Mouse (Mus musculus) lung, embryonic 14.5 days (tissue): ENCODE measurements at regions not wholly inside any gene's neighbourhood (a gene's known extent, or its start where the extent isn't known, plus 50 kb on each side); places are given as distances from the start of the nearest gene placed in this dataset. TPM values are rescaled to one million over a fixed set of nuclear protein-coding genes. Genes with fewer than 3 reads are reported as not detected.

Experiments used
- ATAC-seq: fragments of 200-750 bp; cut with Nextera tagmentation; 2 replicates; pipeline ENCODE4 v1.8.0; 2017; ENCODE audit warnings: mild to moderate bottlenecking, moderate TSS enrichment, moderate library complexity; ENCODE audit not compliant: insufficient read depth
- DNase-seq: peaks from one replicate; pipeline ENCODE4 v3.0.0-alpha.2; 2015
- H3K27ac ChIP-seq: fragments of 300-500 bp; sonication (generic); 2 replicates; pipeline ENCODE4 v1.5.1; 2014; ENCODE audit warnings: low read depth, mild to moderate bottlenecking, moderate library complexity
- H3K27me3 ChIP-seq: fragments of 300-500 bp; sonication (generic); 2 replicates; pipeline ENCODE4 v1.6.1; 2014; ENCODE audit warnings: low read length, control low read depth; ENCODE audit not compliant: insufficient read depth
- H3K36me3 ChIP-seq: fragments of 300-500 bp; sonication (generic); 2 replicates; pipeline ENCODE4 v1.6.1; 2014; ENCODE audit warnings: control low read depth; ENCODE audit not compliant: insufficient read depth
- H3K4me1 ChIP-seq: fragments of 300-500 bp; sonication (generic); 2 replicates; pipeline ENCODE4 v1.6.1; 2014; ENCODE audit warnings: antibody characterized with exemption, control low read depth; ENCODE audit not compliant: insufficient read depth
- H3K4me2 ChIP-seq: fragments of 300-500 bp; sonication (generic); 2 replicates; pipeline ENCODE4 v1.6.1; 2014; ENCODE audit warnings: mild to moderate bottlenecking
- H3K4me3 ChIP-seq: fragments of 300-500 bp; sonication (generic); 2 replicates; pipeline ENCODE4 v1.5.1; 2014; ENCODE audit warnings: low read depth, low read length
- H3K9ac ChIP-seq: fragments of 300-500 bp; sonication (generic); 2 replicates; pipeline ENCODE4 v1.6.1; 2014
- H3K9me3 ChIP-seq: fragments of 300-500 bp; sonication (generic); 2 replicates; pipeline ENCODE4 v1.6.1; 2016; ENCODE audit warnings: low read depth, low read length, control low read depth
- CTCF ChIP-seq: IDR thresholded peaks from 2 replicates; pipeline ENCODE4 v1.5.1; 2016; ENCODE audit warnings: antibody characterized with exemption, low read depth
- WGBS: fragments of 180-500 bp; shearing (Covaris S2); extraction: QIAGEN DNeasy Blood & Tissue Kit; methylation state at CpG from one replicate; pipeline ENCODE4 v1.1.7; 2014; 5-methylcytosine and 5-hydroxymethylcytosine counted together
- microRNA-seq: library from miRNA; unstranded; fragments of <30 nt; microRNA quantifications from one replicate; pipeline ENCODE4, GENCODE M21; 2016; ENCODE audit warnings: borderline number of aligned reads

GRCm38 (mm10) chr8:107876455-107876854 lies 66.0 kb upstream of the Zfhx3 start:
- Histone ChIP-seq H3K36me3 (no peaks in the 10 kb centered on the region), H3K4me1 (no peaks in the 10 kb centered on the region), H3K9ac (no peak overlapping the region), H3K9me3 (no peaks in the 10 kb centered on the region), H3K4me3 (no peak overlapping the region), H3K27ac (no peak overlapping the region), H3K27me3 (no peaks in the 10 kb centered on the region), H3K4me2 (no peak overlapping the region)
- ATAC-seq, result no peak
- peak; percentile 31 for DNase-seq
- 67% methylated on average over 2 of the region's 2 CpGs for WGBS
- TF ChIP-seq CTCF, result no peak

GRCm38 (mm10) chr8:107881851-107882250 lies 60.6 kb upstream of the Zfhx3 start:
- Histone ChIP-seq H3K4me3 (no peak overlapping the region), H3K9ac (no peak overlapping the region), H3K4me1 (0 out of 2 replicates have a peak, but pooled peaks cover 2% of the 10 kb centered on the region), H3K36me3 (no peaks in the 10 kb centered on the region), H3K27me3 (no peaks in the 10 kb centered on the region), H3K27ac (no peak overlapping the region), H3K4me2 (no peak overlapping the region), H3K9me3 (no peaks in the 10 kb centered on the region)
- TF ChIP-seq CTCF, result peak; percentile 89
- 12% methylated on average over 7 of the region's 7 CpGs for WGBS
- ATAC-seq (no peak), DNase-seq (peak; percentile 95)

GRCm38 (mm10) chr8:107885547-107885946 lies 56.9 kb upstream of the Zfhx3 start:
- Histone ChIP-seq H3K4me3 (no peak overlapping the region), H3K36me3 (no peaks in the 10 kb centered on the region), H3K27me3 (no peaks in the 10 kb centered on the region), H3K27ac (peak overlapping the region; percentile 58), H3K9me3 (no peaks in the 10 kb centered on the region), H3K9ac (no peak overlapping the region), H3K4me1 (peaks cover 5% of the 10 kb centered on the region; the same call in 1 of the 2 replicates), H3K4me2 (no peak overlapping the region)
- TF ChIP-seq CTCF, result no peak
- DNase-seq (peak; percentile 69), ATAC-seq (peak; percentile 62)
- 19% methylated on average over 7 of the region's 7 CpGs for WGBS

GRCm38 (mm10) chr8:107885971-107886370 lies 56.5 kb upstream of the Zfhx3 start:
- 27% methylated on average over 5 of the region's 5 CpGs for WGBS

GRCm38 (mm10) chr8:107886516-107887253 lies 55.8 kb upstream of the Zfhx3 start:
- ATAC-seq (peak; percentile 32; the same call in 1 of the 2 replicates), DNase-seq (peak; percentile 30)
- Histone ChIP-seq H3K9ac (no peak overlapping the region), H3K36me3 (no peaks in the 10 kb centered on the region), H3K4me2 (peak overlapping the region; percentile 30), H3K4me3 (no peak overlapping the region), H3K27me3 (no peaks in the 10 kb centered on the region), H3K27ac (no peak overlapping the region), H3K4me1 (peaks cover 5% of the 10 kb centered on the region; the same call in 1 of the 2 replicates), H3K9me3 (no peaks in the 10 kb centered on the region)
- WGBS, result 66% methylated on average over 19 of the region's 19 CpGs
- TF ChIP-seq CTCF, result no peak

More at GRCm38 (mm10) chr8:107885971-107886370, 56.5 kb upstream of the Zfhx3 start:
- DNase-seq (peak; percentile 92), ATAC-seq (peak; percentile 97)
- Histone ChIP-seq H3K4me2 (peak overlapping the region; percentile 30; the same call in 1 of the 2 replicates), H3K27ac (peak overlapping the region; percentile 58), H3K27me3 (no peaks in the 10 kb centered on the region), H3K4me1 (peaks cover 5% of the 10 kb centered on the region; the same call in 1 of the 2 replicates), H3K4me3 (no peak overlapping the region), H3K36me3 (no peaks in the 10 kb centered on the region), H3K9me3 (no peaks in the 10 kb centered on the region), H3K9ac (no peak overlapping the region)
- no peak for TF ChIP-seq CTCF

DNA sequence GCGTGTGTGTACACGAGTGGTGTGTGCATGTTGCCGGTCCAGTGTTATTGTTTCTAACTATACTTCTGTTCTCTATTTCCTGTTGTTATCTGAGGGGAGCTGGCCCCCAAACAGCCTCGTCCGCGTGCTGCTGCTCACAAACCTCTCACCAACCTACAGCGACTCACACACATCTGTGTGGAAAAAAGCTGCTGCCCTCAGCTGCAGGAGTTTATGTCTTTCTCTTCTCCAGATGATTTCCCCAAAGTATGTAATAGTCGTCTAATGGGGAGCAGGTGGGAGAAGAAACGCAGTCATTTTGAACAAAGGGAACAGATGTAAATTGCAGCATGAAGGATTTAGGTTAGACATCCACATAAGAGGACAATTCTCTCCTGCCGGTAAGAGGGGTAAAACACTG lies 55.1 kb upstream of the Zfhx3 start:
- H3K9me3 ChIP-seq, result no peaks in the 10 kb centered on the region
- H3K4me2 ChIP-seq, result peak overlapping the region; percentile 18; the same call in 1 of the 2 replicates
- no peak overlapping the region for H3K9ac ChIP-seq
- no peak for ATAC-seq
- H3K27ac ChIP-seq, result no peak overlapping the region
- TF ChIP-seq CTCF, result no peak
- no peaks in the 10 kb centered on the region for H3K27me3 ChIP-seq
- 30% methylated on average over 10 of the region's 10 CpGs for WGBS
- no peak for DNase-seq
- no peak overlapping the region for H3K4me3 ChIP-seq
- peaks cover 5% of the 10 kb centered on the region; the same call in 1 of the 2 replicates for H3K4me1 ChIP-seq
- H3K36me3 ChIP-seq, result no peaks in the 10 kb centered on the region

DNA sequence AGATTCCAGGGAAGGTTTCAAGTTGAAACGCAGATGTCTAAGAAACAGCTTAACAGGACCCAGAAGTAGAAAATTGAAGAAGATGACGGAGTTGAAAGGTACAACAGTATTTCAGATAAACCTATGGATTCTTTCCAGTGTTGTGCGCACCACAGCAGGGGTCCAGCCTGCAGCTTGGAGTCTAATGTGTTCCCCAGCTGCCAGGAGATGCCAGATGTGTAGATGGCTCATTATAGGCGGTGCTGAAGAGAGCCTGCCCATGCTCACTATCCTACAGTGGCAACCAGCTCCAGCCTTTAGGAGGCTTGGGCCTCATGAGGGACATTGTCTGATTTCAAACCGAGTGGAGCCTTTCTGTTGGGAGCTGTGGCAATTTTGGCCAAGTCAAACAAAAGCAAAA lies 51.5 kb upstream of the Zfhx3 start:
- Histone ChIP-seq H3K4me3 (no peak overlapping the region), H3K36me3 (no peaks in the 10 kb centered on the region), H3K27ac (no peak overlapping the region), H3K4me1 (peaks cover 5% of the 10 kb centered on the region; the same call in 1 of the 2 replicates), H3K27me3 (no peaks in the 10 kb centered on the region), H3K9me3 (no peaks in the 10 kb centered on the region), H3K4me2 (no peak overlapping the region), H3K9ac (no peak overlapping the region)
- 79% methylated on average over 5 of the region's 5 CpGs for WGBS
- no peak for TF ChIP-seq CTCF
- DNase-seq, result no peak
- no peak for ATAC-seq

Small RNA genes in the stretch of these regions (microRNA-seq; reads per million reads assigned to microRNA genes)
- gene Gm22825, result not detected
- gene Gm23646, result not detected
